Mouse (Mus musculus) frontal cortex, postnatal 10 days (tissue): ENCODE data around the gene Rhebl1.

ENCODE experiments used
- DNase-seq, 2 experiments: peaks; one replicate each; pipeline ENCODE4 v3.0.0; 2022; ENCODE audit warnings: low spot score in 2 of 2, mixed read lengths in 1 of 2

The Rhebl1 gene

GRCm38 (mm10) chr15:98871916-98872888 is 22.1 kb downstream of the Rhebl1 start:
- peak; percentile 90 to 93 for DNase-seq

DNA sequence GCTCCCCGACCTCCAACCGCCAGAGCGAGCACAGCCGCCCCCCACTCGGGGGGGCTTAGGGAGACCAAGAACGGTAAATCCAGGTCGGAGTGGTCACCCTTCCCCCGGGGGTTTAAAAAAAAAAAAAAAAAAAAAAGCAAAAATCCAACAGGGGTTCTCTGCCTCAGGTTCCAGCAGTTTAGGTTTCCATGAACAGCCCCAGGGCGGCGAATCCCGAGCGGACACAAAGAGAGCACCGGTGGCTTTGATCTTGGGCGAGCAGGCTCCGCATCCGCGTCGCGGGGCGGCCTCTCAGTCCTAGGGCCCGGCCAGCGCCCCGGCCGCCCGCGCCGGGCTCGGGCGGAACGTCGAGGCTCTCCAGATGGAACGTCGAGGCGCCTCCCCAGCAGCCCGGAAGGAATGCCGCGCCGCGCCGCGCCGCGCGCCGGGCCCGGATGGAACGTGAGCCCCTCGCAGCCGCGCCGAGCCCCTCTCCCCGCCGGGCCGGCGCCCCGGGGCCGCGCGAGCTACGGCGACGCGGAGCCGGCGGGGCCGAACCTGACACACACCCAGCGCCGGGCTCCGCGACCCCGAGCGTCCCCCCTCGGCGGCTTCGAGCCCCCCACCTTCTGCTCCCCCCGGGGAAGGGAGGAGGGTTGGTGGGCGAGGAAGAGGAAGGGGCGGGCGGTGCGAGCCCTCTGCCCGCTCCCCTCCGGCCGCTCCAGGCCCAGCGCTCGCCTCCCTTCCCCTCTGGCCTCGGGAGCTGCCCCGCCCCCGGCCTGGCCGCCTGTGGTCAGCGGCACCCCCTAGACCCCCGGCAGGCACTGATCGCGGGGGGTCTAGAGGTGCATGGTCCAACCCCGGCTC is 23.0 kb downstream of the Rhebl1 start, which contains the start of gene Kmt2d:
Kmt2d (minus strand) TSS at position 135 of the 846 bp plus-strand sequence.
- DNase-seq, result peak in 1 of 2 experiments; percentile 25

DNA sequence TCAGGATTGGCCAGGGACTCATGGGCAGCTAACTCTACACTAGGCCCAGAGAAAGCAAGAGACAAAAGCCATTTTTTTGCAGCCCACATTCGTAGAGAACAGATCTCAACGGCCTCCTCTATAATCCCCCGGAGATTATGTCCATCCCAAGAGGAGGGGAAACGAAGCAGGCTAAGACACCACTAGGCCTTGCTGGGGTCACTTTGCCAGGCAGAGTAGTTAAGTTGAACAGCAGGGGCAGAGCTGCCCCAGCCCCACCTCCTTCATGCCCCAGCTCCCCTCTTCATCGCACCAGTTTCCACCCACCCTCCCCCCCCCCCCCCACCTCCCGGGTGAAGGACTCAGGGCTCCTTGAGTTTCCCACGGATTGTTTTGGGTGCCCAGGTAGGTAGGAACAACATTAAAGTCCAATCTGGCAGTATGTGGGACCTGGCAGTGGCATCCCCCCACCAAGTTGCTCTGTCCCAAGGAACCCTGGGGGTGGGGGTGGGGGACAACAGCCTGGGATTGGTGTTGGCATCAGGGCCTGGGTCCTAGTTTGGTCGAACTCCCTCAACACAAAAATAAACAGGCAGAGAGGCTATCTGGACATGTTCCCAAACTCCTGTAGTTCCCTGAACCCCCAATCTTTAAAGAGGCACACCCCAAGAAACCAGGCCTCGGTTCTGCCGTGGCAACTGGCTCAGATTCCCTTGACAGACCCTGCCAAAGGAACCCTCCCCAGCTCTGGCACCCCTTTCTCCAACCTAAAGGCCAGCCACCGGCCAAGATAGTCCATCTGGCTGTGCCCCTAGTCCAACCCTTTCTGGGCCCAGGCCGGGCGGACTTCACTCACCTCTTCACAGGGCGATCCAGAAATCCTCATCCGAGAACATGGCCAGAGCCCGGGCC is 23.9 kb downstream of the Rhebl1 start:
- peak in 1 of 2 experiments; percentile 42 for DNase-seq

DNA sequence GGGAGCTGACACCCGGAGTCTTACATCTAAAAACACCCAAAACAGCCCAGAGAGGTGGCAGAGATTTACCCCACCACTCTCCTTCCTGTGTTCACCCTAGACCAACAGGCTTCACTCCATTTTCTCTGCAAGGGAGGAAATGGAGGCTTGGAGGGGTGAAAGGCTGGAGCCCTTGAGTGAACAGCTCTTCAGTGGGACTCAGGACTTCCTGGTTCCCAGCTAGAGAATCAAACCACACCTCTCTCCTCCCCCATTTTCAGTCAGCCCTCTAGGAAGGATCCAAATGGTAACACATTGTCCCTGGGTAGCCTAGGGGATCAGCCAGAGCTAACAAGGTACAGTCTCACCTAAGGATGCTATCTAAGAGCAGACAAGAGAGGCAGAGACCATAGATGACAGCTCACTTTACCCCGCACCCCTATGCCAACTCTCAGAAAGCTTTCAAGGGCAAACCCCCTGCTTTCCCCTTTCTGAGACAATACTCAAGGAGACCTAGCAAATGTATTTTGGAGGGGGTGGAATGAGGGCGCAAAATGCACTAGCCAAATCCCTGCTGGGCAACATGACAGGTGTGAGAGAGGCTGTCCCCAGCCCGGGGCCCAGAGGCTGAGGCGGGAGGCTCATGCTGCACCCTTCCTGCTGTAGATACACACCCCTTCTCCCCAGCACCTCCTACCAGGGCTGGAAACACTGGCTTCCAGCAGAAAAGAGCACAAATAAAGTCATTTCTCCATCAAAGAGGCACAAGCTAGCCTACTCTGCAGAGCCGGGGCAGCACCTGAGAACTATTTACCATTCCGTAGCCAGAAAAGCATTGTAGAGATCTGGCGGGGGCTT is 24.8 kb downstream of the Rhebl1 start:
- no peak for DNase-seq

DNA sequence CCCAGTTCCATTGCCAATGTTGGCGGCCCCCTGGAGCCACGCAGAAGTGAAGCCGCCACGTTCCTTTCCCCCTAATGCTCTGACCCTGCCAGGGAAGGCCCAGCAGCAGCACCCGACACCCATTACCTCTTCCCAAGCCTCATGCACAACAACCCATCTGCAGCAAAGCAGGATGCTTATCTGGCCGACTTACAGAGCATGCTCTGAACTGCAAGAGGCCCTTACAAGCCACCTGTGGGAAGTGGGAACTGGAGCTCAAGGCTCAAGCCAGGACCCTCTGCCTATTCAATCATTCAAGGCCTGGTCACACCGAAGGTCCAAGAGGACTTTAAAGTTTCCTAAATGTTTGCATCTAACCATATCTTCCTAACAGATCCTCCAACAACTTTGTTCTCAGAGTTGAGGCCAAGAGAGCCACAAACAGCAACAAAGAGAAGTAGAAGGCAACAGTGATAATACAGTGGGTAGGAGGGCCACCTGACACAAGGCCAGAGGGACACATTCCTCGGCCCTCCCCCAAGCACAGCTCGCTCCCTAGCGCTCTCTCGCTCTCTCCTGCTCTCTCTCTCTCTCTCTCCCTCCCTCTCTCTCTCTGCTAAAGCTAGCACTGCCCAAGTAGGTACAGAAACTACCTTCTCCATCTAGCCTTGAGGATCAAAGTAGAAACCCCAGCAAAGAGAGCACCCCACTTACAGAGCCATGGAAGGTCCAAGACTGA is 25.8 kb downstream of the Rhebl1 start:
- DNase-seq, result no peak

DNA sequence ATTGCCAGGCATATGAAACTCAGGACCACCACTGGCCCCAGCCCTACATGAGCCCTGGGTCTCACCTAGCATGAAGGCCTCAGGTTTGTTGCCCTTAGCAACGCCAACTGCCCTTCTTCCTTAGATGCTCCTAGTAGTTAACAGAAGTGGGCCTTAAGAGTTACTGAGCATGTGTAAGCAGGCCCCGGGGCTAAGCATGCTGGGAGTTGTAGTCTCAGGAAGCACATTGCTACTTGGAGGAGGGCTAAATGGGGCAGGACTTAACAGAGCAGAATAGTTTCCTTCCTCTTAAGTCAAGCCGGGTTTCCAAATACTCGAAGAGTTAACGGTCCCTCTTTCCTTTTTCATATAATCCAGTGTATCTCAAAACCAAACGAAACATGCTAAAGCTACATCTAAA is 27.0 kb downstream of the Rhebl1 start:
- no peak for DNase-seq

DNA sequence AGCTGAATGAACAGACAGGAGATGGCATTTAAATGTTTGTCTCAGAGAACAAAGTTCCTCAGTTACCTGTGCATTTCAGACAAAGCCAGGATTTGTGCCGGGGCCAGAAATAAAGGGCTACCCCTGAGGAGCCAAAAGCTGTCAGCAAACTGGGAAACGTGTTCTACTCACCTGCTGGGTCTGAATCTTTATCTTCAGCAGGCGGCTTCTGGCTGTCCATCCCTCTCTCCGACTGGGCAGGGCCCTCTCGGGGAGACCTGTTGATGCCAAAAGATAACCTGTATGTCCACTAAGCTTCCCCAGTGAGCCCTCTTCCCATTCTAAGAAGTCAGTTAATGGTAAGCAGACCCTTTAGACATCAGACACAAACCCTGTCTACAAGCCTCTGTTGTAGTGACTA is 27.8 kb downstream of the Rhebl1 start:
- no peak for DNase-seq

GRCm38 (mm10) chr15:98865771-98866170 is 28.6 kb downstream of the Rhebl1 start:
- no peak for DNase-seq

GRCm38 (mm10) chr15:98864951-98865350 is 29.4 kb downstream of the Rhebl1 start:
- DNase-seq, result no peak

- no peak for DNase-seq
Observed at GRCm38 (mm10) chr15:98863451-98863958, 30.8 kb downstream of the Rhebl1 start.

DNA sequence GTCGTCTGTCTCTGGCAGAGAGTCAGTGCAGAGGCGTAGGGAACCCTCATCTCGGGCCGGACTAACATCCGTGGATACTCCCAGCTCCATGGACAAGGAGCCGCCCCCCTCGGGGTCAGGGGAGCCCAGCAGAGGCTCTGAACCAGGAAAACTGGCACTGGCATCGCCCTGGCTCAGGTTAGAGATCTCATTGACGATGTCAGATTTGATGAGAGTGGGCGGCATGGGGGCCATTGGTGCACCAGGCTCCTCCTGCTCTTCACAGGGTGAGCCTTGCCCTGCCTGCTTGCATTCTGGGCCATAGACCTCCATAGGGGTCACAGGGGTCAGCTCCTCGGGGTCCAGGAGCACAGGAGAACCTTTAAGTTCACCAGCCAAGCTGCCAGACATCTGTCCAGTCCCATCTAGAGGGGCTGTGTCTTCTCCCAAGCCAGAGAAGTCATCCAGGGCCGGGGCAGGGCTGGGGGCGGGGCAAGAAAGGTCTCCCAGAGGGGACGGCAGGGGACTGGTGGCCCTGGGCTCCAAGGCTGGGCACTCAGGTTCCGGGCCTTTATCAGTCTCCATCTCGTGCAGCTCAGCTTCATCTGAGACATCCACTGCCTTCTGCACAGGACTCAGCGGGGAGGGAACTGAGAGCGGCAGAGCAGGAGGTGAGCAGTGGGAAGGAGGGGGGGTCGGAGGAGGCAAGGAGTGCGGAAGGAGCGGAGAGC is 32.5 kb downstream of the Rhebl1 start:
- DNase-seq, result peak in 1 of 2 experiments; percentile 6

DNA sequence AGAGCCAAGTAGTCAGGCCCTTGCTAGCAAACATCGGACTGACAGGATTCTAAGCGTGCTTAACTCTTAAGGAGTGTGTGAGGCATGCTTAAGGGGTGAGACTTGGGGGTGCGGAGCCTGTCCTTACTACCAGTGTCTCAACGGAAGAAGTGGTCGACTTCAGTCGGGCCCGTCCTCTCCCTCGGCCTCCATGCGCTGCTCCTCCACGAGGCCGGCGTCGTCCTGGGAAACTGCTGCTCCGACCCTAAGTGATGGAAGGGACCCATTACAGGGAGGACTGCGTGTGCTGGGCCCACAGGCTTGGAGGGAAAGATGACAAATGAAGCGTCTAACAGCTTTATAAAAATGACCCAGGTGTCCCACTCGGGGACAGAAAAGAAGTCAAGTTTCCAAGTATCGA is 33.4 kb downstream of the Rhebl1 start:
- DNase-seq, result no peak

DNA sequence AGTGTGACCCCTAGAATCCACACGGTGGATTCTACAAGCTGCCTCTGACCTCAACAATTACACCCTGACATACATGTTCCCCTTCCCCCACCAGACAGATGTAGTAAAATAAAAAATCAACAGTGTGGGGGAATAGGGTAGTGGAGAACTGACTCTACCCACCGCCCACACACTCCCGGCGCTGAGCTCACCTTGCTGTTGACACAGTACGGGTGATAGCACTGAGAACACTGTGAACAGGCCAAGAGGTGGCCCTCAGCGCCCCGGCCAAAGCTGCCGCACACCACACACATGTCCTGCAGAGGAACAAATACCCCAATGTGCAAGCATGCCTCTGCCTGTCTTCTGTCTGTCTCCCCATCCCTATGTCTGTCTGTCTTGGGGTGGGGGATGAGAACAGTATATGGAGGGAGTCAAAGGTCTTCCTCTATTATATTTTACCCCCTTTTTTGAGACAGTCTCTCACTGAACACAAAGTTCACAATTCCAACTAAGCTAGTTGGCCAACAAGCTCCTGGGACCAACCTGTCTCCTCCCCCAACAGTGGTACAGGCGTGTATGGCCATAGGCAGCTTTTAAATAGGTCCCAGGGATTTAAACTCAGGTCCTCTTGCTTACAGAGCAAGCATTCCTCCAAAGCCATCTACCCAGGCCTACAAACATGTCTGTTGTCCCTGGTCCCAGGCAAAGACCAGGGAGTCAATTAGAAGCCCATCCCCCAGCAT is 34.9 kb downstream of the Rhebl1 start:
- no peak for DNase-seq

- DNase-seq, result peak in 1 of 2 experiments; percentile 5
Observed at GRCm38 (mm10) chr15:98854214-98854613, 40.1 kb downstream of the Rhebl1 start.

DNA sequence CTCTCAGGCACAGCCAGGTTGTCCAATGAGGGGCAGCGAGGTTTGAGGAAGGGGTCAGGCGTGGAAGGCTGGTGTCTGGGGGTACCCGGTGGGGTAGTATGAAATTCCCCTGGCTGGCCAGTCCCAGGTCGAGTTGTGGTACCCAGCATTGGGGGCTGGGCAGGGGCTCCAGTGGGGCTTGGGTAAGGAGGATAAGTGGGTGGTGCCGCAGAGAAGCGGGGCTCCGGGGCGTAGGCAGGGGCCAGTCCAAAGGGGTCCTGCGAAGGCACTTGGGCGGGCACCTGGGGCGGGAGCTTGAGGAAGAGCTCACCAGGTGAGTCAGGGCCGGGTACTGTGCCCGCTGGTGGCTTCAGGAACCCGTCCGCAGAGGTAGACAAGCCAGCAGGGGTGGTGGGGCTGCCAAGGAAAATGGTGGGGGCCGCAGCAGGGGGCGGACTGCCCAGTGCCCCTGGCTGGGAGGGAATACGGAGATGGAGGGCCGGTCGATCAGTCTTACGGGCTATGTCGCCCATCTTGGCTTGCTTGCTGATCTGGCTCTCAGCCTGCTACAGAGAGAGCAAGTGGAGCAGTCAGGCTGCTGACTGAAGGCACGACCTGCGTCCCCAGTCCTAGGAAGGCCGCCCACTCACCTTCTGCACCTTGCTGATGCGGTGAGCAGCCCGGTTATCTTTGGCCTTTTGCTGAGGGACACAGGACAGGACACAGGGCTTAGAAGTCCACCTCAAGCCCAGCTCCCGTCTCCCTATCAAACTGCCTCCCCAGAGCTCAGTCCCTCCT is 41.0 kb downstream of the Rhebl1 start:
- peak in 1 of 2 experiments; percentile 8 for DNase-seq

- peak in 1 of 2 experiments; percentile 7 for DNase-seq
Observed at GRCm38 (mm10) chr15:98852733-98853132, 41.6 kb downstream of the Rhebl1 start.

DNA sequence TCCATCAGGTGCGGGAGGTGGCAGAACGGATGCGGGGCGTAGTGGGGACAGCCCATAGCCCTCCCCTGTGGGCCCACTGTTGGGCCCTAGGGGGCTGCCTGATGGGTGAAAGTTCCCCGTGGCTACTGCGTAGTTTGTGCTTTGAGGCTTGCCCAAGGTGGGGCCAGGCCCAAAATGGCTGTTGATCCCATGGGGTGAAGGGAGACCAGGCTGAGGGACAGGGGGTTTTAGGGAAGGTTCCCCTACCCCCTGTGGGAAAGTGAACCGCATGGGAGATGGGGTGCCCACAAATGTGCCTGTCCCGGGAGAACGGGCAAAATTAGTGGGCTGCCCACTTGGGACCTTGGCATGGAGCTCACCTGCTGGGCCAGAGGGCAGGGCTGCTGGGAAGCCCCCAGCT is 42.3 kb downstream of the Rhebl1 start:
- DNase-seq, result no peak
